Mouse (Mus musculus): ENCODE results near the gene Adam4.
"Not testable (repeated sequence)": the region's sequence is repeated elsewhere in the genome, so short reads cannot be mapped to it uniquely, and the experiment has no call there.

Adam4 gene

GRCm38 (mm10) chr12:81421846-81422245, at the start of gene Adam4:
Adam4 (minus strand) TSS chr12:81421946.
- no peak for DNase-seq (ENCODE audit: low read depth, low spot score)

GRCm38 (mm10) chr12:81459051-81459450, 37.3 kb upstream of the Adam4 start:
- not testable (repeated sequence) for DNase-seq (ENCODE audit: low read depth, low spot score)

GRCm38 (mm10) chr12:81438985-81439384, 17.2 kb upstream of the Adam4 start:
- DNase-seq (ENCODE audit: low read depth, low spot score) = not testable (repeated sequence)

- not testable (repeated sequence) for DNase-seq (ENCODE audit: low read depth, low spot score)
Measured at GRCm38 (mm10) chr12:81434778-81435177, 13.0 kb upstream of the Adam4 start.

- DNase-seq (ENCODE audit: low read depth, low spot score) = peak; percentile 39
Measured at GRCm38 (mm10) chr12:81413211-81413610, 8.5 kb downstream of the Adam4 start.

- peak; percentile 26 for DNase-seq (ENCODE audit: low read depth, low spot score)
Measured at GRCm38 (mm10) chr12:81408966-81409365, 12.8 kb downstream of the Adam4 start.

- DNase-seq (ENCODE audit: low read depth, low spot score) = peak; percentile 89
Measured at GRCm38 (mm10) chr12:81402187-81402586, 19.6 kb downstream of the Adam4 start.

- not testable (repeated sequence) for DNase-seq (ENCODE audit: low read depth, low spot score)
Measured at GRCm38 (mm10) chr12:81379364-81379763, 42.4 kb downstream of the Adam4 start, which contains the start of gene Gm4787. Gm4787 (minus strand) TSS chr12:81379464.
